Mouse (Mus musculus) neural tube, embryonic 11.5 days (tissue): ENCODE measurements at regions not wholly inside any gene's neighbourhood (a gene's known extent, or its start where the extent isn't known, plus 50 kb on each side); places are given as distances from the start of the nearest gene placed in this dataset.

Experiments used
- ATAC-seq: fragments of 200-750 bp; cut with Nextera tagmentation; 2 replicates; pipeline ENCODE4 v1.8.0; 2017; ENCODE audit warnings: moderate number of reproducible peaks, mild to moderate bottlenecking, moderate TSS enrichment, moderate library complexity; ENCODE audit not compliant: insufficient read depth, low FRiP score, low TSS enrichment
- DNase-seq: peaks from one replicate; pipeline ENCODE4 v3.0.0-alpha.2; 2015; ENCODE audit warnings: low spot score
- H3K27ac ChIP-seq: fragments of 300-500 bp; sonication (generic); 2 replicates; pipeline ENCODE4 v1.5.1; 2014; ENCODE audit warnings: low read depth, mild to moderate bottlenecking, low read length
- H3K27me3 ChIP-seq: fragments of 300-500 bp; sonication (generic); 2 replicates; pipeline ENCODE4 v1.6.1; 2014; ENCODE audit warnings: mild to moderate bottlenecking, low read length, mixed read lengths; ENCODE audit not compliant: control insufficient read depth, insufficient read depth
- H3K36me3 ChIP-seq: fragments of 300-500 bp; sonication (generic); 2 replicates; pipeline ENCODE4 v1.6.1; 2014; ENCODE audit warnings: mild to moderate bottlenecking, low read length, moderate library complexity, mixed read lengths; ENCODE audit not compliant: control insufficient read depth, insufficient read depth
- H3K4me1 ChIP-seq: fragments of 300-500 bp; sonication (generic); 2 replicates; pipeline ENCODE4 v1.6.1; 2014; ENCODE audit warnings: low read length, mixed read lengths; ENCODE audit not compliant: control insufficient read depth, insufficient read depth
- H3K4me2 ChIP-seq: fragments of 300-500 bp; sonication (generic); 2 replicates; pipeline ENCODE4 v1.6.1; 2014; ENCODE audit warnings: low read depth, mild to moderate bottlenecking, moderate library complexity
- H3K4me3 ChIP-seq: fragments of 300-500 bp; sonication (generic); 2 replicates; pipeline ENCODE4 v1.5.1; 2014; ENCODE audit warnings: low read depth, low read length
- H3K9ac ChIP-seq: fragments of 300-500 bp; sonication (generic); 2 replicates; pipeline ENCODE4 v1.6.1; 2014; ENCODE audit warnings: mild to moderate bottlenecking, low read length
- H3K9me3 ChIP-seq: fragments of 300-500 bp; sonication (generic); 2 replicates; pipeline ENCODE4 v1.6.1; 2016; ENCODE audit warnings: low read length; ENCODE audit not compliant: control insufficient read depth
- WGBS: fragments of 180-500 bp; shearing (Covaris S2); extraction: QIAGEN DNeasy Blood & Tissue Kit; methylation state at CpG from one replicate; pipeline ENCODE4 v1.1.7; 2014; 5-methylcytosine and 5-hydroxymethylcytosine counted together

DNA sequence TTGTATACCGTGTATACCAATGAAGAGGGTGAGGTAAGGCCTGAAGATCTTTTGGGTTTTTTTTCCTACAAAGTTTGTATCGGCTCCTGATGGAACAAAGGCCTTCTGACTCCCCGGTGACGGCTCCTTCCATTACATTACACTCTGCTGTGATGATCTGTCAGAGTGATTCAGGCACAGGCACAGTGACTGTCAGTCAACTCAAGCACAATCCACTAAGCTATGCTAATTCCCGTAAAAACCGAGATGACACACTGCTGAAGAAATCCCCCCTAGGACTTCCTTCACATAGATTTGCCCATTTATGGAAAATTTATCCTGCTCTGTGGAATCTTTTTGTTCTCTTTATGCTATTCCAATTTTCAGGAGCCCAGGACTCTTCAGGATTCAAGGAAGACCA is 730.0 kb upstream of the Adgrl2 start:
- Histone ChIP-seq H3K4me1 (no peaks in the 10 kb centered on the region), H3K9ac (no peak overlapping the region), H3K9me3 (no peaks in the 10 kb centered on the region), H3K36me3 (no peaks in the 10 kb centered on the region), H3K27me3 (no peaks in the 10 kb centered on the region), H3K4me2 (no peak overlapping the region), H3K4me3 (no peak overlapping the region), H3K27ac (no peak overlapping the region)
- 77% methylated on average over 6 of the region's 6 CpGs for WGBS
- ATAC-seq, result no peak
- DNase-seq, result no peak

DNA sequence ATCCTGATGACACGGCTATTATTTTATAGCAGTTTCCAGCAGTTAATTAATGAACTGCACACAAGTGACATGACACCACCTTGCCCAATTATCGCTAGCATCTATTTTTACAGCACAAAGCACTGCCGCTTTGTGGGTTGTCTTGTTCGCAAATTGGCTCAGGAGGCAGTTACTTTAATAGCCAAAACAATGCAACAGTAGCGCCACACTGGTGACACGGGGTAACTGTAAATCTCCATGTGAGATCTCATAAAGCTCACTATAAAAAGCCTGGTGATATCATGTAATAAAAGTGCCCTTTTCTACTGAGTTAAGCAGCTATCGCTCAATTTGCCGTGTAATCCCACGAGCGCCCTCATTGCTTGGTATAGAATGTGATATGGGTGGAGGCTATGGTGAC is 715.4 kb upstream of the Adgrl2 start:
- Histone ChIP-seq H3K27me3 (no peaks in the 10 kb centered on the region), H3K4me3 (no peak overlapping the region), H3K9ac (no peak overlapping the region), H3K36me3 (no peaks in the 10 kb centered on the region), H3K9me3 (no peaks in the 10 kb centered on the region), H3K4me2 (no peak overlapping the region), H3K27ac (no peak overlapping the region), H3K4me1 (no peaks in the 10 kb centered on the region)
- DNase-seq, result no peak
- ATAC-seq, result peak; percentile 35; the same call in 1 of the 2 replicates
- 87% methylated on average over 10 of the region's 10 CpGs for WGBS

DNA sequence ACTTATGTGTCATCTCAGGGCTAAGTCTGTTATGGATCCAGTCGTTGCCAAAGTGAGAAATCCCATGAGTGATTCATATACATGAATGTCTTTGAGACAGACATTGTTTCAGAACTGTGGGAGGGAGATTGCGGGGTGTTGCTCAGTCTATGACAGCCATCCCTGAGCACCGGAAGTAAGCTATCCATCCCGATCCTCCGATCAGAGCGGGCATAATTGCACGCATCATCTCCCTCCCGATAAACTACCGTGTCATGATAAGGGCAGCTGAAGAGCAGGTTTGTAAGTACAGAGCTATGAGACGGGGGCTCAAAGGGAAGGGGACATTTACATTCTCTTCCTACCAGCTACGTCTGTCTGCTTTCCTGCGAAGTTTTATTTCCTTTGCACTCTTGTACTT is 715.0 kb upstream of the Adgrl2 start:
- ATAC-seq (peak; percentile 50; the same call in 1 of the 2 replicates), DNase-seq (no peak)
- no peak overlapping the region for H3K4me3 ChIP-seq
- H3K27ac ChIP-seq, result no peak overlapping the region
- no peak overlapping the region for H3K9ac ChIP-seq
- H3K9me3 ChIP-seq, result no peaks in the 10 kb centered on the region
- H3K4me1 ChIP-seq, result no peaks in the 10 kb centered on the region
- H3K4me2 ChIP-seq, result no peak overlapping the region
- no peaks in the 10 kb centered on the region for H3K27me3 ChIP-seq
- H3K36me3 ChIP-seq, result no peaks in the 10 kb centered on the region
- 86% methylated on average over 12 of the region's 12 CpGs for WGBS

DNA sequence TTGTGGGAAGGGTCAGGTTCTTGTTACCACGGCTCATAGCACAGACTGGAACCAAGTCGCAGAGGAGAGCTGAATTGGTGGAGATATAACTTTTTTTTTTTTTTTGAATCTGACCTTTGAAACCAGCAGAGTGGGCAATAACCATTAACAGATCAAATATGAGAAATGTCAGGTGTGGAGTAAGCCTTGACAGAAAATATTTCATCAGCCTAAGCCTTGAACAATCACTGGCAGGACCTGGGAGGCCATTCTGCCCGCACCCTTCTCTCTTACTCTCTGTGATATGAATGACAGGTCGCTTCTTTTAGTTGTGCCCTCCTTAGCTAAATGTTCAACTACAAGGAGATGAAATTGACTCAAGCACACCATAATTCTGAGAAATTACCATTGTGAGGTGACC is 714.1 kb upstream of the Adgrl2 start:
- no peaks in the 10 kb centered on the region for H3K27me3 ChIP-seq
- H3K27ac ChIP-seq, result no peak overlapping the region
- no peak overlapping the region for H3K4me3 ChIP-seq
- H3K36me3 ChIP-seq, result no peaks in the 10 kb centered on the region
- no peaks in the 10 kb centered on the region for H3K9me3 ChIP-seq
- no peak overlapping the region for H3K4me2 ChIP-seq
- 92% methylated on average over 4 of the region's 4 CpGs for WGBS
- no peak for ATAC-seq
- no peak overlapping the region for H3K9ac ChIP-seq
- no peak for DNase-seq
- no peaks in the 10 kb centered on the region for H3K4me1 ChIP-seq

DNA sequence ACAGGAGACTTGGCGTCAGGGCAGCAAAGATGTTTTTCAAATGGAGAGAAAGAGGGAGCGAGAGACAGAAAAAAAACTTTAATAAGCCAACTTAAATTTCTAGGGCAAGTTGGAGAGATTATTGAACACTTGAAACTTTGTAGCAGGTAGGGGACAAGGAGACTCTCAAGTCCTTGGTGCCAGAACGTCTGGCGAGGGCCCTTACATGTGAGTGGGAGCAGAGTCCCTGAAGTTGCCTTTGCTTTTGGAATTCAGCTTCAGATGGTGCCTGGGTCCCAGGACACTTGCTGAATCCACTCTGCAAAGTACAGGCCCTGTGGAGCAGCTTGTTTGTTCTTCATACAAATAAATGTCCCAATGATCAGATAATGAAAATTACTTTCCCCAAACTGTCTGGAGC is 693.2 kb upstream of the Adgrl2 start:
- no peak overlapping the region for H3K4me3 ChIP-seq
- WGBS, result 88% methylated on average over 4 of the region's 4 CpGs
- no peaks in the 10 kb centered on the region for H3K27me3 ChIP-seq
- no peaks in the 10 kb centered on the region for H3K36me3 ChIP-seq
- H3K4me1 ChIP-seq, result no peaks in the 10 kb centered on the region
- DNase-seq (no peak), ATAC-seq (no peak)
- H3K9ac ChIP-seq, result no peak overlapping the region
- H3K27ac ChIP-seq, result no peak overlapping the region
- H3K4me2 ChIP-seq, result no peak overlapping the region
- no peaks in the 10 kb centered on the region for H3K9me3 ChIP-seq

DNA sequence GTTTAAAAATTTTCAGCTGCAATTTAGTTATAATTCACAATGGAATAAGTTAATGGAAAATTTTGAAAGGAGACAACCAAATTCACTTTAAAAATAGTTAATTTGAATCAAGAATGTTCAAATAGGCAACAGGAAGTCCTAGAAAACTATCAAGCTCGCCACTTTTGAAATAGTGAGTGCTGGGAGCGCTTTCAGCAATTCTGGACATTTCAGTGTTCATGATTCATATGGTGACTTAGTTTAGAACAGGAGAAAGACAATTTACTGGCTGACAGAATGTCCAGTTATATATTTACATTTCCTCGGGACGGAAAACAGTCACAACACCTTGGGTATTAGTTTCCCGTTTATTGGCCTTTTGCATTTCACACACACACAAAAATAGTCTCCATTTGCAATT is 691.9 kb upstream of the Adgrl2 start:
- no peaks in the 10 kb centered on the region for H3K4me1 ChIP-seq
- H3K4me3 ChIP-seq, result no peak overlapping the region
- H3K36me3 ChIP-seq, result no peaks in the 10 kb centered on the region
- no peak overlapping the region for H3K4me2 ChIP-seq
- no peak overlapping the region for H3K27ac ChIP-seq
- H3K9me3 ChIP-seq, result no peaks in the 10 kb centered on the region
- DNase-seq (no peak), ATAC-seq (no peak)
- H3K27me3 ChIP-seq, result no peaks in the 10 kb centered on the region
- 91% methylated on average over 5 of the region's 5 CpGs for WGBS
- H3K9ac ChIP-seq, result no peak overlapping the region

DNA sequence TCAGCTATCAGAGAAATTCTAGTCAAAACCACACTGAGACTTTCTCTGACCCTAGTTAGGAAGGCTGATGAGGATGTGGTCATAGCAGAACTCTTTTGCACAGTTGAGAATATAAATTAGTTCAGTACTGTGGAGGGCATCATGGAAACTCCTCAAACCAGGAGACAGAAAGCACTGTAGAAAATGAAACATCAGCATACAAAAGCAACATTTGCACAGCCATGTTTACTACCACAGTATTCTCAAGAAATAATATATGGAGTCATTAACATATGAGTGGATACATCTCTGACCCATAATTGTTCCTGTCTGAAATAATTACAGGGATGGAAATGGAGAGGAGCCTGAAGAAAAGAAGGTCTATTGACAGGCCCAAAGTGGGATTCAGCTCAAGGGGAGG is 683.6 kb upstream of the Adgrl2 start:
- ATAC-seq, result no peak

DNA sequence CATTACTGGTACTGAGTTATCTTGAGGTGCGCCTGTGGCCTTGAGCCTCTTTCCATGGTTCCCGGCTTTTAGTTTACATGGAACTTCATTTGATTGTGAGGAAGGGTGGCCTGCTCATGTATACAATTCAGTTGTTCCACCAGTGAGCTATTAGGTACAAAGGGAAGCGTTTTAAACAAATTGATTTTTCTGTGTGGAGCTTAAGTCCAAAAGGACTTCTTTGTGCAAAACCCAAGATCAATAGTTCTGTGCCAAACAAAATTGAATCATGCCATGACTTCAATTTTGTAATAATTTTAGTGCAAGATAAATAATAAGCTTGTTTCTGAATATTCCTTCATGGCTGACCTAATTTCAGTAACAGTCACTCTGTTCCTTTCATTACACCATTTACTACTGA is 674.3 kb upstream of the Adgrl2 start:
- Histone ChIP-seq H3K9ac (no peak overlapping the region), H3K4me2 (no peak overlapping the region), H3K4me1 (no peaks in the 10 kb centered on the region), H3K9me3 (no peaks in the 10 kb centered on the region), H3K4me3 (no peak overlapping the region), H3K36me3 (no peaks in the 10 kb centered on the region), H3K27me3 (no peaks in the 10 kb centered on the region), H3K27ac (no peak overlapping the region)
- 86% methylated on average over 3 of the region's 3 CpGs for WGBS
- no peak for DNase-seq
- ATAC-seq, result no peak

More for the DNA sequence above, 683.6 kb upstream of the Adgrl2 start:
- DNase-seq, result no peak
- Histone ChIP-seq H3K9me3 (no peaks in the 10 kb centered on the region), H3K4me2 (no peak overlapping the region), H3K4me1 (no peaks in the 10 kb centered on the region), H3K27me3 (no peaks in the 10 kb centered on the region), H3K9ac (no peak overlapping the region), H3K36me3 (no peaks in the 10 kb centered on the region), H3K27ac (no peak overlapping the region), H3K4me3 (no peak overlapping the region)

DNA sequence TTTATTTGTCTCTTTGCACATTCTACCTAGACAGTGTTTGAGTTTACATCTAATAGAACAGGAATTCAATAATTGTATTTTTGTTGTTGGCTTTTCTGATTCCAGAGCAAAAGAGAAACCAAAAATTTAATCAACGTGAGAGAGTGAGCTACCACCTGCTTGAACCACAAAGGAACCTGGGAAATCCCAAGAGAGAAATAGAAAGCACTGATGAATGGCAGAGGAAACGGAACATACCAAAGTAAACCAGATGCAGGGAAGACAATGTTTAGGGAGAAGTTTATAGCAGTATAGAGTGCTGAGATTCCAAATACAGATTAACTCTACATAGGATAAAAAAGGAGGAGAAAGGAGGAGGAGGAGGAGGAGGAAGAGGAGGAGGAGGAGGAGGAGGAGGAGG is 648.0 kb upstream of the Adgrl2 start:
- no peaks in the 10 kb centered on the region for H3K9me3 ChIP-seq
- no peaks in the 10 kb centered on the region for H3K27me3 ChIP-seq
- no peak overlapping the region for H3K27ac ChIP-seq
- no peak overlapping the region for H3K4me2 ChIP-seq
- 79% methylated on average over 2 of the region's 2 CpGs for WGBS
- H3K36me3 ChIP-seq, result no peaks in the 10 kb centered on the region
- ATAC-seq (no peak), DNase-seq (no peak)
- no peaks in the 10 kb centered on the region for H3K4me1 ChIP-seq
- H3K9ac ChIP-seq, result no peak overlapping the region
- H3K4me3 ChIP-seq, result no peak overlapping the region
